Mouse (Mus musculus): ENCODE results near the gene Tmem223.
A peak's percentile ranks its signal among the peaks of the same experiment; 100 is the strongest.

Tmem223 gene

GRCm38 (mm10) chr19:8803204-8803780, 32.5 kb downstream of the Tmem223 start:
- DNase-seq (ENCODE audit: low spot score), result no peak

- no peak for DNase-seq (ENCODE audit: low spot score)
Observed at GRCm38 (mm10) chr19:8803879-8804660, 33.3 kb downstream of the Tmem223 start.

DNA sequence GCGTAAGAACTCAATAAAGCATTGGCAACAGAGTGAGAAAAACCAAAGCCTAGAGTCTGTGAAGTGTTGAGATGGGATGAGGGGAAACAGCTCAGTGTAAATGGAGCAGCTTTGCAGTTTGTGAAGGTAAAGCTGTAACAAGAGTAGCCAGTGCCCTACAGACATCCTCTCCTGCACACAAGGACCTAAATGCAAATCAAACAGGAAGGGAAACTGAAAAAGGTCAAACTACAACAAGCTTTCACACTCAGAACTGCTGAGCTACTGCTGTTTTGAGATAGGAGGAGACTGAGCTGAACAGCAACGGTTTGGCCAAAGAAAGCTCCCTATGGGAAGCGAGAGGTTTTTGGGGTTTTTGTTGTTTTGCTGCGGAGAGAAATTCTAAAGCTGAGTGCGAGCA, 36.0 kb downstream of the Tmem223 start:
- DNase-seq (ENCODE audit: low spot score), result no peak

- DNase-seq (ENCODE audit: low spot score), result no peak
Observed at GRCm38 (mm10) chr19:8815812-8816211, 45.0 kb downstream of the Tmem223 start.

- no peak for DNase-seq (ENCODE audit: low spot score)
Observed at GRCm38 (mm10) chr19:8817001-8817400, 46.2 kb downstream of the Tmem223 start.

GRCm38 (mm10) chr19:8818301-8818798, 47.6 kb downstream of the Tmem223 start:
- DNase-seq (ENCODE audit: low spot score), result no peak

GRCm38 (mm10) chr19:8818801-8819595, 48.2 kb downstream of the Tmem223 start, which contains the start of gene Ttc9c:
Gene Ttc9c (minus strand): TSS chr19:8819333.
- peak; percentile 88 for DNase-seq (ENCODE audit: low spot score)

DNA sequence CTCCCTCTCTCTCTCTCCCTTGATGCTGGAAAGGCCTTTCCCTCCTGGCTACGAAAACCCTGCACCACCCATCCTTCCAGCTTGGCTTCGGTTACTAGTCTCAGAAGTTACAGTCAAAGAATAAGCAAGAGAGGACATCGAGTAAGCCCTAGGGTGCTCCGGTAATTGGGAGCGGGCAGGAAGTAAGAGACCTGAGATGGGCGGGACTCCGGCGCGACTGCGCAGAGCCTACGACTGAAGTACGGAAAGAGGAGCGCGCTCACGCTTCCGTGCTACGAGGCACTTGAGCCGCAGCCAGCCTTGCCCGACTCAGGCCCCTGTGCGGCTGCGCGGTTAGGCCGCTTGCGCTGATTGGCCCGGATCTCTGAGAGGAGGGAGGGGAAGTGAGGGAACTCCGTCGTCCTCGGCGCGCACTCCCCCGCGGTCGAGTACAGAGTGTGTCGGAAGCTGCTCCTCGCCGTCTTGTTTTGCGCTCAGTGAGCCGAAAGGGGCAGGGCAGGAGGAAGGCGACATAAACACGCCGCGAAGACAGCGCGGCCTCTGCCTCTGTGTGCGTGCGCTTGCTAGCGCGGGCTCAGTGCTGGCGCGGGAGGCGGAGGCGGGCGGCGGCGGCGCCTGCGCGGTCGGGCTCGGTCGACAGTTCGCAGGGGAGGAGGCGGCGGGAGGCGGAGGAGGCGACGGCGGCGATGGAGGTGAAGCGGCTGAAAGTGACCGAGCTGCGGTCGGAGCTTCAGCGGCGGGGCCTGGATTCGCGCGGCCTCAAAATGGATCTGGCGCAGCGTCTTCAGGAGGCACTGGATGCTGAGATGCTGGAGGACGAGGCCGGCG, 49.0 kb downstream of the Tmem223 start, which contains the start of gene Hnrnpul2:
Hnrnpul2 (plus strand) TSS at position 415 of the 828 bp plus-strand sequence.
- peak; percentile 100 for DNase-seq (ENCODE audit: low spot score)

DNA sequence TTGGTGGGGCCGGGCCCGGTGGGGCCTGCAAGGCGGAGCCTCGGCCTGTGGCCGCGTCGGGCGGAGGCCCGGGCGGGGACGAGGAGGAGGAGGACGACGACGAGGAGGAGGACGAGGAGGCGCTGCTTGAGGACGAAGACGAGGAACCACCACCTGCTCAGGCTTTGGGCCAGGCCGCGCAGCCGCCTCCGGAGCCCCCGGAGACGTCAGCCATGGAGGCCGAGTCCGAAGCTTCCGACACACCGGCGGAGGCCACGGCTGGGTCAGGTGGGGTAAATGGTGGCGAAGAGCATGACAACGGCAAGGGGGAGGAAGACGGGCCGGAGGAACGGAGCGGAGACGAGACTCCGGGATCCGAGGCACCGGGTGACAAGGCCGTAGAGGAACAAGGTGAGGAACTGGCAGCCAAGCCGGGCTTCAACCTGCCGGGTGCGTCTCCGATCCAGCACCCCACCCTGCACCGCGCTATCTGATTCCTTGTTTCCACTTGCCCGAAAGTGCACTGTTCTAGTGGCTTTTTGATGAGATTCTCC, 49.7 kb downstream of the Tmem223 start:
- no peak for DNase-seq (ENCODE audit: low spot score)

- no peak for DNase-seq (ENCODE audit: low spot score)
Observed at GRCm38 (mm10) chr19:8821146-8821545, 50.4 kb downstream of the Tmem223 start.
